Mouse (Mus musculus): ENCODE data around the gene Spo11.

Gene Spo11

DNA sequence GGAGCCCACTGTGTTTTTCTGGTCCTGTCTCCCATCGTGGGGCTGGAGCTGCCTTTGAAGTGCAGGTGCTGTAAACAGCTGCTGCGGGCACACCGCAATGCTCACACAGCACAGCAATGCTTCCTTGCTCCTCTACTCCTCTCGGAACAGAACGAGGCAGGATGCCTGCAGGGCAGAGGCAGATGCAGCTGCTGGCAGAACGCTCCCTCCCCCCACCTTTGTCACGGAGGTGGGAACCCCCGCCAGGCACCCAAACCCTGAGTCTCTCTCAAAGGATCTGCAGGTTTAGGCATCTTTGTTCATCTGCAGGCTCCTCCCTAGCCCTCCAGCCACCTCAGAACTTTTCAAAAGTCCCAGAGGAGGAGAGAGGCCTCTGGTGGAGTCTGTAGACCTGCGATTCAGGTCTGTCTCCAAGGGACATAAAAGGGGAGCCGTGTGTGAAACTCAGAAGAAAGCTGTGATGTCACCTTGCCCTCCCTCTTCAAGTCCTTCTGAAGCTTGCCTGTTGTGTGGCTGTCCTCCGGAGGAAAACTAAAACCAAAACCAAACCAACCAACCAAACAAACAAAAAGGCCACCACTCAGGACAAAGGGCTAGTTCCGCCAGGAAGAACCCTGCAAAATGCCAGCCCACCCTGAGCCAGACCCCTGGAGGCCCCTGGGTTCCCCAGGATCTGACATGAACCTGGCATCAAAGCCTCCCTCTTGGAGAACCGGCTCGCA, at the start of gene Spo11:
Spo11 (plus strand) TSS at position 292 of the 722 bp plus-strand sequence.
- in situ Hi-C loops (cut with MboI, MseI): loop anchor here in 1 of 2 experiments (5.0 kb wide), 1 partner anchor 580 kb away; no protein-coding TSS in a partner anchor

DNA sequence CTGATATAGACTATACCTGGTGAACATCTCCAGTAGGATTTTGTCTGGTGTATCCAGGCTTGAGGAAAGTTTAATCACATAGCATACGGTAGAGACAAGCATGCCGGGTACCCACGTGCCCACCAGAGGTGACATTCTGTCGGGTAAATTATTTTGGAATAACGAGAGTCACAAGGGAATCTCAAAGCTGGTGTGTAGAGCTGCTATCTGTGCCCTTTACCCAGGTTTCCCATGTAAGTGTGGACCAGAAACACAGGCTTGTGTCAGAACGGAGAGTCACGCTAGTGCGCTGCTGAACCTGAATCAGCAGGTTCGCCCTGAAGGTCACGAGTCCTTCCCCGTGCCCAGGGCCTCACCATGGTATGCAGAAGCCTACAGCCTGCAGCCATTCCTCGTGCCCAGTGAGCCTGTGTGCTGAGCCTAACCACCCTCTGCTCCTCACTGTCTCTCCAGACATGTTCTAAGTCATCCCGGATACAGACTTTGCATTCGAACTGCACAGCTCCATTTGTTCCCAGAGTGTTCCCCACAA, 47.5 kb upstream of the Spo11 start:
- in situ Hi-C loops (cut with MboI, MseI): no loop called here

DNA sequence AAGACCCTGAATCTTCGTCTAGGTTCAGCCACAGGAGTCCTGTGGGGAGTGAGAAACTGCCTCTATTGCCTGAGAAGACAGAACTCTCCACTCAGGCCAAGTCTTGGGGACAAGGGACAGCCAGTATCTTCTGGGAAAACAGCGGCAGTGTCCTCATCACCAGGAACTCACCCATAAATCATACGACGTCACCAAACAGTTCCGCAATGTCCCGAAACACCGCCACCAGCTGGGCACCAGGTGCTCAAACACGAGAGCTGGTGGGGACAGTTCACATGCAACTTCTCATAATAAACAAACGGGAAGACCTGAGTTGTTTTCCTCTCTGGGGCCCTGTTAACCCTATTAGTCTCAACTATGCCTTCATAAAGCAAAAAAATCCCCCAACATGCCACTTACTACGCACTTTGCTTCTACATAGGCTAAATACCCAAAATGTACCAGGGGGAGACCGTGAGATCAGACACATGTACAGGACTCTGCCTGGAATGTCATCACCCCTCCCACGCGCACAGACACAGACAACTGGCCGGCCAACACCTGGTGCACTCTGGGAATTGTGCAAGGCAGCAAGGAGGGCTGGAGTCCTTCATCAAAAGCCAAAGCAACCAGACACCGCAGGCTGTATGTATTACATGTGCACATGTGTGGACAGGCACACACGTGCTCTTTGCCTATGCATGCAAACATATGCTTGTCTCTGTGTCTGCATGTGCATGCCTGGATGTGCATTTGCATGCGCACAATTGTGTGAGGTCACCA, 46.2 kb upstream of the Spo11 start:
- in situ Hi-C loops (cut with MboI, MseI): no loop called here

DNA sequence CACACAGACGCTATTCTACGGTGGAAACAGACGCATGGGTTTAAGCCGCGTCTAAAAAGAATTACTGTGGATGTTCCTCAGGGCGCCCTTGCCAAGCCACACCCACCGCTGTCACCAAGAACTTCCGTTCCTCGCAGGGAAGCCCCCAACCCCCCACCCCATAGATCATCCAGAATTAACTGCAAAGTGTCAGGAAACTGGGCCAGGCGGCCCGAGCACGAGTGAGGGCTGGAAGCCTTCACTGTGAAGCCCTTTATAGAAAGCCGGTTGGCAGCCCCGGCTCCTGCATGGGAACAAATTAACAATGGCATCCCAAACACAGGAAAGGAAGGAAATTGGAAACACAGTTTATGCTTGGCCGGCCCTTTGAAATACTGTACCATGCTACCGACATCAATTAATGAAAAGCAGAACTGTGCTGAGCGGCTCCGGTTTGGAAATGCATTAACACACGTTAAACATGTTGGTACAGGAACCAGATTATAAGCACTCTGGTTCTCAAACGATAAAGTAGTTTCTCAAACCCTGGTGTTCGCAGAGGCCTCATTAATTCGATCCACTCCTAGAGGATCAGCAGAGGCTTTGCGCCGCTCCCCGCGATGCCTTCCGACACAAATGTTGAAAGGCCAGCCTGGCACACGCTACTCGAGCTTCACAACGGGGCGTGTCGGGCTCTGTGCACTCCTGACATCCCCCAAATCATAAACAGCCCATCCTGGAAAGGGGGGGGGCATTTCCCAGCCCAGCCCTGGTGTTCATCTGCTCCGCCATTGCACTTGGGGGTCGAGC, 43.7 kb upstream of the Spo11 start:
- in situ Hi-C loops (cut with MboI, MseI): no loop called here

DNA sequence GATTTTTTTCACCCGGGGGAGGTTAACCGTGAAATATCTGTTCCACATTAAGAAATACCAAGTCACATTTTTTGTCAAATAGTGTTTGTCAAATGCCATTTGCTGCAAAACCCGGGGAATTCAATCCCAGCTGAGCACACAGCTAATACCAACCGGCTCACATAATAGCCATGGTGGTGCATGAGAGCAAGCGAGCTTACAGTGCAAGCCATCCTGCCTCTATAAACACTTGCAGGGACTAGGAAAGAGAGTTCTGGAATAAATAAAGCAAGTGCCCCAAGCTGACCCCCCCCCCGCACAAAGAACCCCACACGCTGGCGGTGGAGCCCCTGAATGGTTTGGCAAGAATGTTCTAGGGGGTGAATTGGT, 43.1 kb upstream of the Spo11 start:
- in situ Hi-C loops (cut with MboI, MseI): no loop called here

DNA sequence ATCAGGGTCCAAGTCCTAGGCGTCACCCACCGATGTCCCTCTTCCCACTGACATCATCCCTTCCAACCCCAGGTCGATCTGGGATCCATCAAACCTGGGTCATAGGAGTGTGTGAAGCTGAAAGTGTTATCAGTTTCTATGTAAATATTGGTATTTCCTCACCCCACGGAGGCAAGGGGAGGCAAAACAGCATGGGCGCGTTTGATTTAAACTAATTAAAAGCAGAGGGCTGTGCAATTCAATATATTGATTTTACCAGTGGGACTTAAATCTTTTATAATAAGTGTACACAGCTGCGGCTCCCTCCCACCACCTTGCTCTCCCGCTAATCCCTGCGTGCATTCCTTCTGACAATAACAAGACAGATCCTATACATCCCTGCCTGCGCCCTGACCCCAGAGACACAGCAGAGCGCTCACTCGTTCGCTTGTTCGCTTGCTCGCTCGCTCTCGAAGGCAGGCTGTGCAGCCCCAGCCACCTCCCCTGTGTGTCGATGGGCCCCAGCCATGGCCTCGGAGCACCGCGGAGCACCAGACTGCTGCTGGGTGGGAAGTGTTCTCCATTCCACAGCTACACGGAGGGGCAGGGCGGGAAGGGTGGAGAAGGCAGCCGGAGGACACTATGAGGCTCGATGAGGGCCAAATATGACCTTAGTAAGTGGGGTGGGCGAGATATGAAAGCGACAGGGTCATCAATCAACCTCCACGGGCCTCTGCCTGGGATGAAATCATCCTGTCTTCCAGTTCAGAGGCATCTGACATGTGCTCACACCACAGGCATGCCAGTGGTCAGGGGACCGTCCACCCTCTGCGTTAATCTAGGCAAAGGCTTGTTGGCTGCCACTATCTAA, 42.4 kb upstream of the Spo11 start:
- in situ Hi-C loops (cut with MboI, MseI): no loop called here

DNA sequence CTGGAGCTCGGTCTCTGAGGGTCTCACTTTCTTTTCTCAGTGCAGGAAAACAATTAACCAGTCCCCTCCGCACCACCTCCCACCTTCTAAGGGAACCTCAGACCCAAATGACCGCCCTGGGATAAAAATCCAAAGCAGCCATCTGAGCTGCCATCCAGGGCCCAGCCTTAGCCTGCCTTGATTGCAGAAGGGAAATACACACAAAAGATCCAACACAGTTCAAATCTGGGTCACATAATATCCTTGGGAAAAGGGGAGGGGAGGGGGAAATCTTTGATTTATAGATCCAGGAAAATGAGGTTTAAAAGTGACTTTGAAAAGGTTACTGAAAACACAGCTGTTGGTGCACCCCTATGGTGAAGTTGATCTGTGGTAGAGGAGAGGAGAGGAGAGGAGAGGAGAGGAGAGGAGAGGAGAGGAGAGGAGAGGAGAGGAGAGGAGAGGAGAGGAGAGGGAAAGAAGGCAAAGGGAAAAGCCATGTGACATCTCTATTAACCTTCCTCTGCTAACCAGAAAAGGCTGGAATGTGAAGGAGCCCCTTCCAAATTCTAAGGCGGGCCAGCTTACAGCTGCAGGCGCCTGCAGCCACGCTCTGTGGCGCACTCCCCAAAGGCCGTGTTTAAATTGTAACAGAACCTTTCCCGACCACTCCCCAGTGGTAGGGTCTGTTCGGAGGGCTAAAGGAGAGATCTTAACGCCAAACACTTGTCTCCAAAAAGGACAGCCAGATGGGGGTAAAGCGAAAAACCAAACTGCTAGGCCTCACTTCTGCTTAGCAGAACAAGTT, 41.5 kb upstream of the Spo11 start:
- in situ Hi-C loops (cut with MboI, MseI): no loop called here

DNA sequence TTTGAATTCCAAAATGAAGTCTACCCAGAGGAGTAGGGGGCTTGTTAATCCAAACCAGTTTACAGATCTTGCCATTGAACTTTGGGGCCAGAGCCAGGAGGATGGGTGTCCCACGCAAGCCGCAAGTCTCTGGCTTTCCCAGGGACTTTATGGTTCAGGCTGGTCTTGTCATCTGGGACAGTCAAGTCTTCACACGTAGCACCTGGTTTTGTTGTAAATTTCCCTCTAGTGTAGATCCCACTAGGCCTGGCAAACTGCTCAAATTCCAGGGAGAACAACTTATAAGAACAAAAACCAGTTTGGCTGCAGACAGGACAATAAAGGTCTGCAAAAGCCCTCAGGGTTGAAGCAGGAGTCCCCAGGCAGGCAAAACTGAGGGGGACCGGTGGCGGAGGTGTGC, 40.7 kb upstream of the Spo11 start:
- in situ Hi-C loops (cut with MboI, MseI): no loop called here

DNA sequence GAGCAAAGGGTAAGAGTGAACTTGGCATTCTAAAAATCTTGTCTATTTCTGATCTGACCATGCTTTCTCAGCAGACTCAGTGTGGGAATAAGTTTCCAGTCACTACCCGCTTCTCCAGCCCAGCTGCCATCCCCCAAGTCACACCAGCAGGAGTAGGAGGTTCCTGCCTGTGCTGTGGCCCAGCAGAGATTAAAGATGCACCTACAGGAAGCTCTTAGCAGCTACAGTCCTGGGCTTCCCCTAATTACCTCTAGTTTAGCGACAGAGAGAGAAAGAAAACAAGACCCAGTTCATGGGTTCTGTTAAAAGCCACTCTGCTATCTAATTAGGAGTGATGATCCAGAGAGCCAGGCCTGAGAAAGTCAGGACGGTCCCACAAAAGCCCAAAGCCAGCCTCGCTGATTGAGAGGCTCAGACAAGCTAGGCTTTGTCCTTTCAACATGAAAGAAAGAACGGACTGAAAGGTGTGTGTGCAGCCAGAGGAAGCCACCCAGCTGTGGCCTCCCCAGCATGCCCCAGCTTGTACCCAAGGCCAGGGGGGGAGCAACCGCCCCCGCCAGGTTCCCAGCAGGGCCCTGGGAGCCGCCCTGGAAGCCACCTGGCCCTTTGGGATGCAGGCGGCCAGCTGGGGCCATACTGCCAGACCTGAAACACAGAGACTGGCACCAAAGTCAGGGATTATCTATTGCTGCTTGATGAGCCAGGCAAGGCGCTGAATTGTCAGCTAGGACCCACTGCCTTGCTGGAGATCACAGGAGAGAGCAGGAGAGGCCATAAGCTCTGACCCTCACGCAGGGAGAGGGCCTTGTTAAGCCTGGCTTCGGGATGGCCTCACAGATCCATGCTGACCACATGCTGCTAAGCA, 39.9 kb upstream of the Spo11 start:
- in situ Hi-C loops (cut with MboI, MseI): no loop called here

DNA sequence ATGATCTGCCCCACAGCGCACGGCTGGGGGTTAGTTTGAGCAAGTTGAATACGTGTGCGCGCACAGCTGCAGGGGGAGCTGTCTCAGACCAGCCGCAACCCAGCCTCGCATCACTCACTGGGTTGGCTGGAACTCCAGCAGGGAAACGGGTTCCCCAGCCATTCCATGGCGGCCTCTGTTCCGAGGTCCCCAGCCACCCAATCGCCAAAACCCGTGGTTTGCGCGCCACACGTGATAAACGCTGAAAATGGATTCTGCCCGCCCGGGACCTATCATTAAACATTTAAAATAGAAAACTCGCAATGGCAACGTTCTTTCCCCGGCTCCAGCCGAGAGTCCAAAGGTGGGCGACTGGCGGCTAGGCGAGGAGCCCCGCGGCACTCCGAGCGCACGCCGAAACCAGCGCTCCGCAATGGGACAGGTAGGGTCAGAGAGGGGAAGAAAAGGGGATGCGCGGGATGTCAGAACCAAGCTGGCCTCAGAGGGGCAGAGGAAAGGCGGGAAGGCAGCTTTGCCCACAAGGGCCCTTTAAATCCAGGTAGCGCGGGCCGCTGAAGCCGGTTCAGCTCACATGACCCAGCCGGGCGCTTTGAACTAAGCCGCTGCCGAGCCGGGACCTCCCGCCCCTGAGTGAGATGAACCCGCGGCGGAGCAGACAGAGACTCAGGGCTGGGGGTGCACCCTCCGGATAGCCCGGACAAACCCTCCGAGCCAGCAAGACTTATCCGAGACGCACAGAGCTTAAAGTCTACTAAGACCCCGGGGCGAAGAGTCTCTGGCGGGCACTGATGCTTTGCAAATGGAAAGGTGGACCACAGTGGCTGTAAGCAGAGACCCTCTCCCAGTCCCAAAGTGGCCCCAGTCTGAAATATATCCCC, 38.5 kb upstream of the Spo11 start:
- in situ Hi-C loops (cut with MboI, MseI): no loop called here

DNA sequence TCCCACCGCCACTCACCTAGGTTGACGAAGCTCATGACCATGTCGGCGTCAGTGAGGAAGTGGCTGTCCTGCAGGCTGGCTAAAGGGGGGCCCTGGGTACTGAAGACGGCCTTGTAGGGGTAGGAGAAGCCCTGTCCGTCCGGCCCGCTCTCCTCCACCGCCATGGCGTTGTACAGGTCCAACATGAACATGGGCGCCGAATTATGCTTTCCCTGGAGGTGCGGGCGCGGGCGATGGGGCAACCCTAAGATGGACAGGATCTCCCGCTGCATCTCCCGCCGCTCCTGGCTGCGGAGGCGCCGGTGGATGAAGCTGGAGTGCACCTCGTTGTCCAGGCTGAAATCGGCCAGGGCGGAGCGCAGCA, 37.9 kb upstream of the Spo11 start:
- in situ Hi-C loops (cut with MboI, MseI): loop anchor here in 1 of 2 experiments (10.0 kb wide), 1 partner anchor 595 kb away; the partner anchor contains the start of gene Fam210b

DNA sequence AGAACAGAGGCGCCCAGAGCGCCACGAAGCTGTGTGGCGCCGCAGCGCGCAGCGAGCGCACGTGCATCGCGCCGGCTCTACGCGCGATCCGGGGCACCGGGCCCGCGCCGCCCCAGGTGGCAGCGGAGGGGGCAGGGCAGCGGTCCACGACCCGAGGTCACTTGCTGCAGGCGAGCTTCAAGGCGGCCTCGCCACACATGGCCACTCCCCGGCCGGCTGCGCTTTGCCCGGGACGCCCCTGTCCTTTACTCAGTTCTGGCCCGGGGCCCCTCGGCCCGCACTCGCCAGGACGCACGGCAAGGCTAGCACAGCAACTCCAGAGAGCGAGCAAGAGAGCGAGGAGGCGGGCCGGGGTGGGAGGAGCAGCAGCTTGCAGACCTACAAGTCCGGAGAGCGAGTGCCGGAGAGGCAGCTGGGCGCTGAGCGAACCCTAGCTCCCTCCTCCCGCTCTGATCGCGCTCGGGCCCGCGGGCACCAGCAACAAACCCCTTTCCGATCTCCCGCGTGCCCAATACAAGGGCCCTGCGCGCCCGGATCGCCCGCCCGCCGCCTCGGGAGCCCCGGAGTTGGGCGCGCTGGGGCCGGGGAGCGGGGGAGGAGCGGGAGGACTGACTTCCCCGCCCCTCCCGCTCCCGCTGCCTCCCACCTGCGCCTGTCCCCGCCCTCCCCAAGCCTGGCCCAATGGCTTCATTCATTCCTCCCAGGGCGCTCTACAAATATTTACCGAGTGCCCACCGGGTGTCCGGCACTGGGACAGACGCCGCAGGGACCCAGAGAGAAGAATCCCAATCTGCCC, 37.3 kb upstream of the Spo11 start, which contains the start of gene Bmp7:
Bmp7 (minus strand) TSS at position 319 of the 796 bp plus-strand sequence.
- in situ Hi-C loops (cut with MboI, MseI): loop anchor here in 1 of 2 experiments (10.0 kb wide), 1 partner anchor 595 kb away; the partner anchor contains the start of gene Fam210b

DNA sequence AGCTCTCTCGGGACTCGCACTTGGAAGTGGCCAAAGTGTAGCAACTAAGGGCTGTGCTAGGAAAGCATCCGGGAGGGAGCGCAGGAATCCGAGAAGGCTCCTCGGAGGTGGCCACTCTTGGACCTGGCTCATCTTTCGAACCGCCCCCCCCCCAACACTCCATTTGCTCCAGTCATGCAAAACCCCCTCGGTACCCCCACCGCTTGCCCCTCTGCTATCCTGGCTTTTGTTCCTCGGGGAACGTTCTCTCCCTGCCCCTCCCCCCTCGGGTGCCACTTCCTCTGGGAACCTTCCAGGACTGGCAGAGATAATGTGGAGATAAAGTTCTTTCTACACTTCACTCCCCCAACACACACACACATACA, 36.7 kb upstream of the Spo11 start:
- in situ Hi-C loops (cut with MboI, MseI): loop anchor here in 1 of 2 experiments (10.0 kb wide), 1 partner anchor 596 kb away; the partner anchor contains the start of gene Fam210b

DNA sequence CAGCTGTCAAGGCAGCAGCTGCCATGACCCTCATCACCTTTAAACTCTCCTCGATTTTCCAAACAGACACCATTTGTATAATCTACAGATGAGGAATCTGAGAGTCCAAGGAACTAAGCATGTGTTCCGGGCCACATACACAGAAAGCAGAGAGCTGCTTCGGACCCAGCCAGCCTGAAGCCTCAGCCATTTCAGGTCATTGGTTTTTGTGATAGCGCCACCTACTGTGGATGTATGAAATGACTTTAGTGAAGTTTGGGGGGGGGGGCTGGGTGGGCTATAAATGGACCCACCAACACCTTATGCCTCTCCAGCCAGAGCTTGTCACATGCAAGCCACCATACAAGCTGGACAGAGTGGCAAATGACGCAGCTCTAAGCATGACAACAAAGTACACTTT, 28.4 kb upstream of the Spo11 start:
- in situ Hi-C loops (cut with MboI, MseI): loop anchor here in 1 of 2 experiments (10.0 kb wide), 1 partner anchor 604 kb away; the partner anchor contains the start of gene Fam210b

DNA sequence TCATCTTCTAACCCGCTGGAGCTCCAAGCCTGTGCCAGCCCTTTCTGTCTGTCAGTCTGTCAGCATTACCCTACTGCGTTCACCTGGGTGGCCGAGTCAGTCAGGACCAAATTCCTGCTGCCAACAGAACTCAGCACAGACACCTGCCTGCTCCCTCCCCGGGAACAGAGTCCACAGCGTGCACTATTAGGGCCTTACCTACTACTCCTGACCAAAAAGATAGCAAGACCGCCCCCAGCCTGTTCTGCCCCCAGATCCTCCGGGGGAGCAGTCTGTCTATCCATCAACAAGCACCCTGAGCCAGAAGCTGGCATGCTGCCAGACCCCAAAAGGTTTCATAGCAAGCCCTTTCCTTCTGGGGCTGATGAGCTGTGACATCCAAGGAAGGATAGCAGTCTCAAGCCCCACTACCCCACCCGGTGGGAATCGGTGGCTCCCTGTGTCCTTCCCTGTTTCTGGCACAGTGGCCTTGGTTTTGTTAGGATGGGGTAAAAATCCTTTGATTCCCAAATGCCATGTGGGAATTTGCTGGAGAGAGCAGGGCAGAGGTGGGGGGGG, 27.3 kb upstream of the Spo11 start:
- in situ Hi-C loops (cut with MboI, MseI): loop anchor here in 1 of 2 experiments (5.0 kb wide), 1 partner anchor 42 kb away; no protein-coding TSS in a partner anchor

DNA sequence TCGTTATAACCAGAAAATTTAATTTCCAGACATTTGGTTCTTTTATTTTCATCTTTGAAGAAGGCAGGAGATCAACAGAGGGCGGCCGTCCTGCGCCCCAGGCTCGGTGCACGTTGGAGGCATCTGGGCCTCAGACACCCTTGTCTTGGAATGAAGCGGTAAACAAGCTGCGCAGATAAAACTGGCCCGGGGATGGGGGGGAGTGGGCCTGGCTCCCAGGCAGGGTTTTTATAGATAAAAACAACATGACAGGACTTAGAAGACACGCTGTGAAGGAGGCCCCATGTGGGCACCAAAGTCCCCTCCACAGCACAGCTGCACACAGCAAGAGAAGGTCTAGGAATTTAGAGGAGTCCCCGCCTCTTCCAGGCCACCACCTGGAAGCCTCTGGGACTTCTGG, 26.8 kb upstream of the Spo11 start:
- in situ Hi-C loops (cut with MboI, MseI): loop anchor here in 1 of 2 experiments (5.0 kb wide), 1 partner anchor 42 kb away; no protein-coding TSS in a partner anchor
